Mouse (Mus musculus) bone marrow macrophage, adult 2 months (primary cell): ENCODE results near the gene Nrm.

ENCODE experiments used
- CTCF ChIP-seq: IDR thresholded peaks from 2 replicates; pipeline ENCODE4 v1.5.1; 2012; ENCODE audit warnings: low read depth, mild to moderate bottlenecking, low read length, moderate library complexity
- POLR2A ChIP-seq: IDR thresholded peaks from 2 replicates; pipeline ENCODE4 v1.6.1; 2012; ENCODE audit warnings: mild to moderate bottlenecking, low read depth, low read length, borderline replicate concordance

DNA sequence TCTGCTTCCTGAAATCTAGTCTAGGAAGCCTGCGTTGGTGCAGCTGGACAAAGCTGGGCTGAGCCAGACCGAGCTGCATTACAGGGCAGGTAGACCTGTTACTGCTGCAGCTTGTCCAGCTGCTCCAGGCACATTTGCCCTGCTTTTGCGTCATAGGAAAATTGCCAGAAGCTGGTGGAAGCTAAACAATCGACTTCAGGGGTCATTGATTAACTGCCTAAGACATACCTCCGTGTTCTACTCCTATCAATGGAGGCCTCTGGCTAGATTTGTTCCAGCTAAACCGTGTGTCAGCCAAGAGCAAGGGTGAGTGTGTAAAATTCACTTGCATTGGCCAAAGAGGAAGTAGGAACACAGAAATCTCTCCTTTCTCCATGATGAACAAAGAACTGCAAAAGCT lies 46.4 kb upstream of the Nrm start:
- TF ChIP-seq POLR2A: no peak
- TF ChIP-seq CTCF: no peak
